Mouse (Mus musculus) right cerebral cortex, postnatal 14 days (tissue): ENCODE data around the gene Wdr66.

Experiments used
- DNase-seq: peaks from one replicate; pipeline ENCODE4 v3.0.0; 2022

Wdr66 gene

GRCm38 (mm10) chr5:123317992-123318391 is 66.1 kb downstream of the Wdr66 start:
- DNase-seq = no peak

GRCm38 (mm10) chr5:123320136-123320535 is 68.2 kb downstream of the Wdr66 start:
- no peak for DNase-seq

GRCm38 (mm10) chr5:123324242-123324641 is 72.3 kb downstream of the Wdr66 start:
- peak; percentile 20 for DNase-seq

- no peak for DNase-seq
Observed at GRCm38 (mm10) chr5:123326006-123326750, 74.3 kb downstream of the Wdr66 start.

- DNase-seq = peak; percentile 40
Observed at GRCm38 (mm10) chr5:123326751-123327148, 74.8 kb downstream of the Wdr66 start.

GRCm38 (mm10) chr5:123327686-123328085 is 75.8 kb downstream of the Wdr66 start:
- no peak for DNase-seq

- DNase-seq = no peak
Observed at GRCm38 (mm10) chr5:123333566-123333965, 81.7 kb downstream of the Wdr66 start.

- no peak for DNase-seq
Observed at GRCm38 (mm10) chr5:123336205-123336961, 84.5 kb downstream of the Wdr66 start.

GRCm38 (mm10) chr5:123338463-123338862 is 86.6 kb downstream of the Wdr66 start:
- DNase-seq = no peak

- peak; percentile 95 for DNase-seq
Observed at GRCm38 (mm10) chr5:123343707-123344627, 92.1 kb downstream of the Wdr66 start, which contains the start of gene Bcl7a. Bcl7a (plus strand) TSS chr5:123343834.

GRCm38 (mm10) chr5:123344628-123344962 is 92.7 kb downstream of the Wdr66 start:
- no peak for DNase-seq

GRCm38 (mm10) chr5:123344963-123345852 is 93.3 kb downstream of the Wdr66 start:
- DNase-seq = peak; percentile 66

- DNase-seq = peak; percentile 71
Observed at GRCm38 (mm10) chr5:123345853-123346654, 94.2 kb downstream of the Wdr66 start.

- DNase-seq = no peak
Observed at GRCm38 (mm10) chr5:123346701-123347270, 94.9 kb downstream of the Wdr66 start.

- DNase-seq = no peak
Observed at GRCm38 (mm10) chr5:123347985-123348384, 96.1 kb downstream of the Wdr66 start.

- no peak for DNase-seq
Observed at GRCm38 (mm10) chr5:123350386-123350785, 98.5 kb downstream of the Wdr66 start.

- DNase-seq = no peak
Observed at GRCm38 (mm10) chr5:123355918-123356317, 104.0 kb downstream of the Wdr66 start.

GRCm38 (mm10) chr5:123357253-123357652 is 105.4 kb downstream of the Wdr66 start:
- no peak for DNase-seq

- DNase-seq = no peak
Observed at GRCm38 (mm10) chr5:123359431-123359830, 107.5 kb downstream of the Wdr66 start.

- DNase-seq = no peak
Observed at GRCm38 (mm10) chr5:123362911-123363310, 111.0 kb downstream of the Wdr66 start.
